Mouse (Mus musculus) neural tube, embryonic 15.5 days (tissue): ENCODE data around the gene Acvr1b. TPM values are rescaled to one million over a fixed set of nuclear protein-coding genes. Genes with fewer than 3 reads are reported as not detected.

ENCODE experiments used
- ATAC-seq: fragments of 200-750 bp; cut with Nextera tagmentation; 2 replicates; pipeline ENCODE4 v1.8.0; 2017; ENCODE audit warnings: mild to moderate bottlenecking, moderate TSS enrichment, moderate library complexity; ENCODE audit not compliant: low FRiP score
- H3K27ac ChIP-seq: fragments of 300-500 bp; sonication (generic); replicated peaks from 2 replicates; pipeline ENCODE4 v1.5.1; 2015; ENCODE audit warnings: mild to moderate bottlenecking, inconsistent platforms
- H3K27me3 ChIP-seq: fragments of 300-500 bp; sonication (generic); replicated peaks from 2 replicates; pipeline ENCODE4 v1.6.1; 2015; ENCODE audit warnings: inconsistent platforms
- H3K36me3 ChIP-seq: fragments of 300-500 bp; sonication (generic); 2 replicates; pipeline ENCODE4 v1.6.1; 2015; ENCODE audit warnings: inconsistent platforms
- H3K4me1 ChIP-seq: fragments of 300-500 bp; sonication (generic); 2 replicates; pipeline ENCODE4 v1.6.1; 2015; ENCODE audit warnings: inconsistent platforms
- H3K4me2 ChIP-seq: fragments of 300-500 bp; sonication (generic); 2 replicates; pipeline ENCODE4 v1.6.1; 2015; ENCODE audit warnings: inconsistent platforms, mild to moderate bottlenecking, moderate library complexity
- H3K4me3 ChIP-seq: fragments of 300-500 bp; sonication (generic); replicated peaks from 2 replicates; pipeline ENCODE4 v1.5.1; 2015; ENCODE audit warnings: mild to moderate bottlenecking, inconsistent platforms
- H3K9ac ChIP-seq: fragments of 300-500 bp; sonication (generic); replicated peaks from 2 replicates; pipeline ENCODE4 v1.6.1; 2015; ENCODE audit warnings: mild to moderate bottlenecking, inconsistent platforms
- H3K9me3 ChIP-seq: fragments of 300-500 bp; sonication (generic); replicated peaks from 2 replicates; pipeline ENCODE4 v1.6.1; 2016; ENCODE audit warnings: inconsistent platforms
- WGBS: fragments of 180-500 bp; shearing (Covaris S2); methylation state at CpG from one replicate; pipeline ENCODE4 v1.1.7; 2015; ENCODE audit warnings: mixed read lengths; 5-methylcytosine and 5-hydroxymethylcytosine counted together
- microRNA-seq: library from miRNA; unstranded; fragments of <30 nt; microRNA quantifications from one replicate; pipeline ENCODE4, GENCODE M21; 2017
- polyA plus RNA-seq: library from polyadenylated mRNA; unstranded; fragments of >200 nt; fragmentation: Nextera tagmentation; extraction: Ambion mirVana; gene quantifications from 2 replicates; pipeline ENCODE4 v1.2.1, GENCODE M21; 2015

Acvr1b gene
- polyA plus RNA-seq, 1 experiment from 2014 or later = 23.1 TPM

- Histone ChIP-seq H3K9ac (no peak overlapping the region), H3K9me3 (no peaks in the 10 kb centered on the region), H3K36me3 (no peaks in the 10 kb centered on the region), H3K4me1 (peaks cover 16% of the 10 kb centered on the region), H3K27me3 (no peaks in the 10 kb centered on the region), H3K4me2 (no peak overlapping the region), H3K4me3 (no peak overlapping the region), H3K27ac (no peak overlapping the region)
- 88% methylated on average over 11 of the region's 11 CpGs for WGBS
- ATAC-seq = no peak
Measured at GRCm38 (mm10) chr15:101258420-101258819, 84.6 kb downstream of the Acvr1b start.

- H3K27me3 ChIP-seq = peaks cover 6% of the 10 kb centered on the region
- no peak for ATAC-seq
- no peaks in the 10 kb centered on the region for H3K9me3 ChIP-seq
- no peaks in the 10 kb centered on the region for H3K36me3 ChIP-seq
- H3K9ac ChIP-seq = no peak overlapping the region
- no peak overlapping the region for H3K27ac ChIP-seq
- peaks cover 5% of the 10 kb centered on the region for H3K4me1 ChIP-seq
- H3K4me2 ChIP-seq = no peak overlapping the region
- no peak overlapping the region for H3K4me3 ChIP-seq
- 70% methylated on average over 3 of the region's 3 CpGs for WGBS
Measured at GRCm38 (mm10) chr15:101259922-101260321, 86.1 kb downstream of the Acvr1b start.

- no peak overlapping the region for H3K4me2 ChIP-seq
- H3K27ac ChIP-seq = no peak overlapping the region
- peaks cover 4% of the 10 kb centered on the region; the same call in 1 of the 2 replicates for H3K4me1 ChIP-seq
- WGBS = 60% methylated on average over 10 of the region's 10 CpGs
- peaks cover 10% of the 10 kb centered on the region for H3K27me3 ChIP-seq
- no peaks in the 10 kb centered on the region for H3K9me3 ChIP-seq
- H3K4me3 ChIP-seq = no peak overlapping the region
- no peaks in the 10 kb centered on the region for H3K36me3 ChIP-seq
- ATAC-seq = no peak
- no peak overlapping the region for H3K9ac ChIP-seq
Measured at GRCm38 (mm10) chr15:101260387-101260786, 86.5 kb downstream of the Acvr1b start.

GRCm38 (mm10) chr15:101260874-101261622 is 87.2 kb downstream of the Acvr1b start:
- Histone ChIP-seq H3K4me3 (no peak overlapping the region), H3K36me3 (no peaks in the 10 kb centered on the region), H3K4me2 (no peak overlapping the region), H3K4me1 (peaks cover 10% of the 10 kb centered on the region), H3K27ac (0 out of 2 replicates have a peak overlapping the region, but pooled peaks have one; percentile 35), H3K9ac (no peak overlapping the region), H3K27me3 (peaks cover 17% of the 10 kb centered on the region), H3K9me3 (no peaks in the 10 kb centered on the region)
- 71% methylated on average over 13 of the region's 13 CpGs for WGBS
- ATAC-seq = no peak

- H3K4me1 ChIP-seq = peaks cover 21% of the 10 kb centered on the region
- H3K27me3 ChIP-seq = peaks cover 27% of the 10 kb centered on the region
- ATAC-seq = no peak
- H3K9me3 ChIP-seq = no peaks in the 10 kb centered on the region
- H3K9ac ChIP-seq = no peak overlapping the region
- no peaks in the 10 kb centered on the region for H3K36me3 ChIP-seq
- H3K27ac ChIP-seq = no peak overlapping the region
- no peak overlapping the region for H3K4me3 ChIP-seq
- WGBS = 74% methylated on average over 5 of the region's 5 CpGs
- H3K4me2 ChIP-seq = no peak overlapping the region
Measured at GRCm38 (mm10) chr15:101262502-101262901, 88.6 kb downstream of the Acvr1b start.

Small RNA genes within 50 kb of the gene (microRNA-seq; reads per million reads assigned to microRNA genes)
- gene Mir6962 = 1.6 reads per million

Other genes starting within 250 kb of the Acvr1b start
- 0.14 TPM in 1 of 2 replicates, not detected in the other for gene Gm47841, start 126.7 kb upstream of the Acvr1b start, polyA plus RNA-seq
- 0.20 and 0.22 TPM in 2 replicates for gene Fignl2, start 95.5 kb upstream of the Acvr1b start, polyA plus RNA-seq
- gene Ankrd33, start 58.3 kb upstream of the Acvr1b start, polyA plus RNA-seq = not detected in 2 replicates
- gene Acvrl1, start 45.5 kb upstream of the Acvr1b start, polyA plus RNA-seq = 9.5 and 12.6 TPM in 2 replicates
- gene Grasp, start 50.1 kb downstream of the Acvr1b start, polyA plus RNA-seq = 2.2 and 2.5 TPM in 2 replicates
- gene Nr4a1, start 80.2 kb downstream of the Acvr1b start, polyA plus RNA-seq = 7.9 and 10.6 TPM in 2 replicates
- gene Atg101, start 110.2 kb downstream of the Acvr1b start, polyA plus RNA-seq = 77.2 TPM in 2 replicates
- 0.44 and 0.63 TPM in 2 replicates for gene 6030408B16Rik, start 119.1 kb downstream of the Acvr1b start, polyA plus RNA-seq
- 0.12 and 0.41 TPM in 2 replicates for gene Krt80, start 196.1 kb downstream of the Acvr1b start, polyA plus RNA-seq
- gene Krt7, start 237.0 kb downstream of the Acvr1b start, polyA plus RNA-seq = 1.0 and 12.2 TPM in 2 replicates